Mouse (Mus musculus) cerebral cortex, adult 2 months (tissue): ENCODE data around the gene Crebl2.

ENCODE experiments used
- WGBS: fragments of 180-500 bp; shearing (Covaris S2); methylation state at CpG from one replicate; pipeline ENCODE4 v1.1.7; 2018; 5-methylcytosine and 5-hydroxymethylcytosine counted together

Crebl2 gene

DNA sequence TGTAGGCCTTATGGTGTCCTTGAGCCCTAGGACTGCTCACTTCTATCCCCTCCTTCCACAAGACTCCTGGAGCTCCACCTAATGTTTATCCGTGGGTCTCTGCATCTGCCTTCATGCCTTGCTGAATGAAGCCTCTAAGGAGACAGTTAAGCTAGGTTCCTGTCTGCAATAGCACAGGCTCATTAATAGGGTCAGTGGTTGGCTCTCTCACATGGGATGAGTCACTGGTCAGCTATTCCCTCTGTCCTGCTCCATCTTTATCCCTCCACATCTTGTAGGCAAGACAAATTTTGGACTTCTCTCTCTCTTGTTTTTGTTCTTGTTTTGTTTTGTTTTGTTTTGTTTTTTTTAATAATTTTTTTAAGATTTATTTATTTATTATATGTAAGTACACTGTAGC lies 75.9 kb downstream of the Crebl2 start:
- WGBS = 75% methylated on average over 1 of the region's 1 CpGs
